Mouse (Mus musculus): Measurements from ENCODE around the gene Nsun2.
A peak's percentile ranks its signal among the peaks of the same experiment; 100 is the strongest.

Nsun2 gene

GRCm38 (mm10) chr13:69555957-69556482 lies 22.5 kb downstream of the Nsun2 start:
- no peak for DNase-seq

- no peak for DNase-seq
Observed at GRCm38 (mm10) chr13:69556728-69557127, 23.2 kb downstream of the Nsun2 start.

- peak; percentile 26 to 52 for DNase-seq
Observed at GRCm38 (mm10) chr13:69558098-69558660, 24.6 kb downstream of the Nsun2 start.

- DNase-seq, result no peak
Observed at GRCm38 (mm10) chr13:69559291-69559961, 25.9 kb downstream of the Nsun2 start.

- DNase-seq, result no peak
Observed at GRCm38 (mm10) chr13:69562004-69562403, 28.5 kb downstream of the Nsun2 start.

GRCm38 (mm10) chr13:69562654-69563574 lies 29.4 kb downstream of the Nsun2 start:
- no peak for DNase-seq

- DNase-seq, result peak; percentile 25 to 56
Observed at GRCm38 (mm10) chr13:69563905-69564304, 30.4 kb downstream of the Nsun2 start.

GRCm38 (mm10) chr13:69564573-69564972 lies 31.0 kb downstream of the Nsun2 start:
- DNase-seq, result no peak

- DNase-seq, result peak in 1 of 2 experiments; percentile 29
Observed at GRCm38 (mm10) chr13:69565401-69565800, 31.9 kb downstream of the Nsun2 start.

- peak; percentile 73 to 85 for DNase-seq
Observed at GRCm38 (mm10) chr13:69569201-69569600, 35.7 kb downstream of the Nsun2 start.

GRCm38 (mm10) chr13:69572594-69572993 lies 39.0 kb downstream of the Nsun2 start:
- peak in 1 of 2 experiments; percentile 55 for DNase-seq

GRCm38 (mm10) chr13:69576676-69577075 lies 43.1 kb downstream of the Nsun2 start:
- DNase-seq, result no peak

GRCm38 (mm10) chr13:69577181-69577834 lies 43.8 kb downstream of the Nsun2 start:
- no peak for DNase-seq

- DNase-seq, result no peak
Observed at GRCm38 (mm10) chr13:69582411-69582810, 48.9 kb downstream of the Nsun2 start.

GRCm38 (mm10) chr13:69583591-69583990 lies 50.0 kb downstream of the Nsun2 start:
- no peak for DNase-seq

- peak in 1 of 2 experiments; percentile 43 for DNase-seq
Observed at GRCm38 (mm10) chr13:69585828-69586227, 52.3 kb downstream of the Nsun2 start.

- no peak for DNase-seq
Observed at GRCm38 (mm10) chr13:69586337-69586736, 52.8 kb downstream of the Nsun2 start.

GRCm38 (mm10) chr13:69587849-69588248 lies 54.3 kb downstream of the Nsun2 start:
- peak in 1 of 2 experiments; percentile 40 for DNase-seq

GRCm38 (mm10) chr13:69588263-69588662 lies 54.7 kb downstream of the Nsun2 start:
- DNase-seq, result no peak

- no peak for DNase-seq
Observed at GRCm38 (mm10) chr13:69591338-69591737, 57.8 kb downstream of the Nsun2 start.

GRCm38 (mm10) chr13:69592226-69592625 lies 58.7 kb downstream of the Nsun2 start:
- no peak for DNase-seq

- DNase-seq, result no peak
Observed at GRCm38 (mm10) chr13:69593453-69593852, 59.9 kb downstream of the Nsun2 start.

Measured in kidney, adult 8-10 months (tissue).